Mouse (Mus musculus): ENCODE measurements around the gene Notch2.

DNA sequence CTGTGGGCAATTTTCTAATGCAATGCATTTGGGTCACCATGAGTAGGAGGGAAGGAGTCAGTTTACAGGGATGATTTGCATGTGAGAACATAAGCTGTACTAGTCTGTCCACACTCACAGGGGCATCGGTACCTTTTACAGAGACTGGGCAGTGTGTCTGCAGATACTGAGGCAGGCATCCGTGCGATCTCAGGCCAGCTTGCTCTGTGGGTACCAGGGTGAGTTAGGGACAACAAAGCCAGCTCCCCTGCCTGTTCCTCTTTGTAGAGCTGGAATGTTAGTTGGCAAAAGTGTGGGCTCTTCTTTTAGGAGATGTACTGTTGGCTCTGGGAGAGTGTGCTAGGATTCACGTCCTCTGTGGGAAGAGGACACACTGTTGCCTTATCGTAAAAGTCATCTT lies 19.6 kb downstream of the Notch2 start:
- no peak for TF ChIP-seq CTCF (IDR thresholded peaks at IDR 0.05)
- no peak for TF ChIP-seq EP300 (IDR thresholded peaks at IDR 0.05)

Data from lung, postnatal 0 days (tissue).